Mouse (Mus musculus): ENCODE data around the gene Gm1043. TPM values are rescaled to one million over a fixed set of nuclear protein-coding genes. Genes with fewer than 3 reads are reported as not detected.

The Gm1043 gene
- polyA plus RNA-seq, 1 experiment from 2014 or later = not detected

DNA sequence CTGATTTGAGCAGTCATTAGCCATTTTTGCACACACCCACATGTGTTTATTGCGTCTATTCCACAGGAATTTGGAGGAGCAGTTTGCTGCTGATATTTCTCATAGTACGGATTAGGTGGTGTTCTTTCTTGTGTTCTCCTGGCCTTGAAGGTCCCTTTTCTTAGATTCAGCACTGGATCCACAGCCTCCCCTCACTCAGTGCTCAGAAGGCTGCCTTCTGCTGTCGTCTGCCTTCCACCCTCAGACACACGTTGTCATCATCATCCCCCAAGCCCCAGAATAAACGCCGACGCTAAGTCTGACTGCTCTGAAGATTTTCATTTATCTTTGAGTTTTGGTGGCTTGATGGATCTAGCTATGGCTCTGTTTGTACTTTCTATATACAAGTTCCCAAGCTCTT, 91.9 kb downstream of the Gm1043 start:
- WGBS = 74% methylated on average over 7 of the region's 7 CpGs
- Histone ChIP-seq H3K9me3 (replicated peaks; ENCODE audit: control insufficient read depth, low read length) (no peaks in the 10 kb centered on the region), H3K27me3 (ENCODE audit: control insufficient read depth, insufficient read depth, low read length) (no peaks in the 10 kb centered on the region), H3K27ac (replicated peaks; ENCODE audit: low read depth, low read length) (no peak overlapping the region), H3K36me3 (replicated peaks; ENCODE audit: control insufficient read depth, insufficient read depth, low read depth, low read length) (no peaks in the 10 kb centered on the region), H3K4me2 (ENCODE audit: low read depth, low read length) (no peak overlapping the region), H3K4me3 (ENCODE audit: low read depth, low read length) (no peak overlapping the region), H3K9ac (replicated peaks; ENCODE audit: low read length) (no peak overlapping the region), H3K4me1 (ENCODE audit: control insufficient read depth, insufficient read depth, low read length) (no peaks in the 10 kb centered on the region)
- DNase-seq (ENCODE audit: low spot score) (no peak), ATAC-seq (replicated peaks; ENCODE audit: insufficient number of reproducible peaks, low FRiP score, low TSS enrichment, low read depth) (no peak)

DNA sequence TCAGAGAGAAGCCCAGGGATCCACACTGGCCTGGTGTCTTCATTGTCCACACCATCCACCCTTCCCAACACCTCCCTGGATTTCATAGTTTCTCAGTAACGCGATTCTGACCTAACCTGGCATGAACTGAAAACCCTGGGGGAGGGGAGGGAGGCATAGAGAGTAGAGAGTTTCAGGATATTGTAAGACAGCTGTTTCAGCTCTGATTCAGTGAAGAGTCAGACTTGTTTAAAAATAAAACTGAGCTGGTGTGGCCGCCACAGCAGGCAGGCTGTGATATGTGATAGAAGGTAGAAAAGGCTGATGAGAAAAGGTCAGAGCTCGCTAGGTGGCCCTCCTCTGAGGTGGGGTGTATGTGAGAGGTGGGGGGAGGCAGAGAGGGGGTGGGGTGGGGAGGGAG, 93.6 kb downstream of the Gm1043 start:
- H3K4me3 ChIP-seq (ENCODE audit: low read depth, low read length) = no peak overlapping the region
- no peak overlapping the region for H3K9ac ChIP-seq (replicated peaks; ENCODE audit: low read length)
- no peaks in the 10 kb centered on the region for H3K4me1 ChIP-seq (ENCODE audit: control insufficient read depth, insufficient read depth, low read length)
- no peak overlapping the region for H3K4me2 ChIP-seq (ENCODE audit: low read depth, low read length)
- 63% methylated on average over 4 of the region's 4 CpGs for WGBS
- no peaks in the 10 kb centered on the region for H3K27me3 ChIP-seq (ENCODE audit: control insufficient read depth, insufficient read depth, low read length)
- no peak overlapping the region for H3K27ac ChIP-seq (replicated peaks; ENCODE audit: low read depth, low read length)
- H3K9me3 ChIP-seq (replicated peaks; ENCODE audit: control insufficient read depth, low read length) = no peaks in the 10 kb centered on the region
- ATAC-seq (replicated peaks; ENCODE audit: insufficient number of reproducible peaks, low FRiP score, low TSS enrichment, low read depth) (no peak), DNase-seq (ENCODE audit: low spot score) (no peak)
- H3K36me3 ChIP-seq (replicated peaks; ENCODE audit: control insufficient read depth, insufficient read depth, low read depth, low read length) = no peaks in the 10 kb centered on the region

- H3K36me3 ChIP-seq (replicated peaks; ENCODE audit: control insufficient read depth, insufficient read depth, low read depth, low read length) = no peaks in the 10 kb centered on the region
- H3K4me2 ChIP-seq (ENCODE audit: low read depth, low read length) = no peak overlapping the region
- no peak for DNase-seq (ENCODE audit: low spot score)
- WGBS = 93% methylated on average over 9 of the region's 9 CpGs
- H3K27ac ChIP-seq (replicated peaks; ENCODE audit: low read depth, low read length) = no peak overlapping the region
- no peak overlapping the region for H3K4me3 ChIP-seq (ENCODE audit: low read depth, low read length)
- no peaks in the 10 kb centered on the region for H3K4me1 ChIP-seq (ENCODE audit: control insufficient read depth, insufficient read depth, low read length)
- no peaks in the 10 kb centered on the region for H3K9me3 ChIP-seq (replicated peaks; ENCODE audit: control insufficient read depth, low read length)
- no peak for ATAC-seq (replicated peaks; ENCODE audit: insufficient number of reproducible peaks, low FRiP score, low TSS enrichment, low read depth)
- H3K27me3 ChIP-seq (ENCODE audit: control insufficient read depth, insufficient read depth, low read length) = no peaks in the 10 kb centered on the region
- no peak overlapping the region for H3K9ac ChIP-seq (replicated peaks; ENCODE audit: low read length)
Measured at GRCm38 (mm10) chr5:37179872-37180271, 94.7 kb downstream of the Gm1043 start.

GRCm38 (mm10) chr5:37180624-37181023, 95.5 kb downstream of the Gm1043 start:
- no peaks in the 10 kb centered on the region for H3K9me3 ChIP-seq (replicated peaks; ENCODE audit: control insufficient read depth, low read length)
- H3K4me3 ChIP-seq (ENCODE audit: low read depth, low read length) = no peak overlapping the region
- no peaks in the 10 kb centered on the region for H3K36me3 ChIP-seq (replicated peaks; ENCODE audit: control insufficient read depth, insufficient read depth, low read depth, low read length)
- H3K27me3 ChIP-seq (ENCODE audit: control insufficient read depth, insufficient read depth, low read length) = no peaks in the 10 kb centered on the region
- no peaks in the 10 kb centered on the region for H3K4me1 ChIP-seq (ENCODE audit: control insufficient read depth, insufficient read depth, low read length)
- DNase-seq (ENCODE audit: low spot score) = no peak
- WGBS = 72% methylated on average over 1 of the region's 1 CpGs
- no peak for ATAC-seq (replicated peaks; ENCODE audit: insufficient number of reproducible peaks, low FRiP score, low TSS enrichment, low read depth)
- no peak overlapping the region for H3K4me2 ChIP-seq (ENCODE audit: low read depth, low read length)
- H3K9ac ChIP-seq (replicated peaks; ENCODE audit: low read length) = no peak overlapping the region
- no peak overlapping the region for H3K27ac ChIP-seq (replicated peaks; ENCODE audit: low read depth, low read length)

- H3K36me3 ChIP-seq (replicated peaks; ENCODE audit: control insufficient read depth, insufficient read depth, low read depth, low read length) = no peaks in the 10 kb centered on the region
- DNase-seq (ENCODE audit: low spot score) = no peak
- ATAC-seq (replicated peaks; ENCODE audit: insufficient number of reproducible peaks, low FRiP score, low TSS enrichment, low read depth) = no peak
- no peak overlapping the region for H3K4me3 ChIP-seq (ENCODE audit: low read depth, low read length)
- no peak overlapping the region for H3K4me2 ChIP-seq (ENCODE audit: low read depth, low read length)
- 66% methylated on average over 7 of the region's 7 CpGs for WGBS
- no peaks in the 10 kb centered on the region; the same call in 1 of the 2 replicates for H3K27me3 ChIP-seq (ENCODE audit: control insufficient read depth, insufficient read depth, low read length)
- no peaks in the 10 kb centered on the region for H3K4me1 ChIP-seq (ENCODE audit: control insufficient read depth, insufficient read depth, low read length)
- no peak overlapping the region for H3K9ac ChIP-seq (replicated peaks; ENCODE audit: low read length)
- H3K9me3 ChIP-seq (replicated peaks; ENCODE audit: control insufficient read depth, low read length) = no peaks in the 10 kb centered on the region
- no peak overlapping the region for H3K27ac ChIP-seq (replicated peaks; ENCODE audit: low read depth, low read length)
Measured at GRCm38 (mm10) chr5:37184605-37185004, 99.4 kb downstream of the Gm1043 start.

- no peaks in the 10 kb centered on the region; the same call in 1 of the 2 replicates for H3K27me3 ChIP-seq (ENCODE audit: control insufficient read depth, insufficient read depth, low read length)
- H3K4me1 ChIP-seq (ENCODE audit: control insufficient read depth, insufficient read depth, low read length) = no peaks in the 10 kb centered on the region
- WGBS = 80% methylated on average over 5 of the region's 5 CpGs
- H3K4me2 ChIP-seq (ENCODE audit: low read depth, low read length) = no peak overlapping the region
- no peaks in the 10 kb centered on the region for H3K9me3 ChIP-seq (replicated peaks; ENCODE audit: control insufficient read depth, low read length)
- H3K9ac ChIP-seq (replicated peaks; ENCODE audit: low read length) = no peak overlapping the region
- H3K27ac ChIP-seq (replicated peaks; ENCODE audit: low read depth, low read length) = no peak overlapping the region
- no peak for ATAC-seq (replicated peaks; ENCODE audit: insufficient number of reproducible peaks, low FRiP score, low TSS enrichment, low read depth)
- H3K36me3 ChIP-seq (replicated peaks; ENCODE audit: control insufficient read depth, insufficient read depth, low read depth, low read length) = no peaks in the 10 kb centered on the region
- DNase-seq (ENCODE audit: low spot score) = no peak
- no peak overlapping the region for H3K4me3 ChIP-seq (ENCODE audit: low read depth, low read length)
Measured at GRCm38 (mm10) chr5:37190378-37190777, 105.2 kb downstream of the Gm1043 start.

GRCm38 (mm10) chr5:37196196-37196595, 111.0 kb downstream of the Gm1043 start:
- no peak for DNase-seq (ENCODE audit: low spot score)
- H3K4me2 ChIP-seq (ENCODE audit: low read depth, low read length) = no peak overlapping the region
- no peaks in the 10 kb centered on the region for H3K36me3 ChIP-seq (replicated peaks; ENCODE audit: control insufficient read depth, insufficient read depth, low read depth, low read length)
- WGBS = 83% methylated on average over 8 of the region's 8 CpGs
- H3K4me1 ChIP-seq (ENCODE audit: control insufficient read depth, insufficient read depth, low read length) = no peaks in the 10 kb centered on the region
- no peak for ATAC-seq (replicated peaks; ENCODE audit: insufficient number of reproducible peaks, low FRiP score, low TSS enrichment, low read depth)
- H3K27me3 ChIP-seq (ENCODE audit: control insufficient read depth, insufficient read depth, low read length) = no peaks in the 10 kb centered on the region
- no peaks in the 10 kb centered on the region for H3K9me3 ChIP-seq (replicated peaks; ENCODE audit: control insufficient read depth, low read length)
- H3K4me3 ChIP-seq (ENCODE audit: low read depth, low read length) = no peak overlapping the region
- no peak overlapping the region for H3K9ac ChIP-seq (replicated peaks; ENCODE audit: low read length)
- no peak overlapping the region for H3K27ac ChIP-seq (replicated peaks; ENCODE audit: low read depth, low read length)

DNA sequence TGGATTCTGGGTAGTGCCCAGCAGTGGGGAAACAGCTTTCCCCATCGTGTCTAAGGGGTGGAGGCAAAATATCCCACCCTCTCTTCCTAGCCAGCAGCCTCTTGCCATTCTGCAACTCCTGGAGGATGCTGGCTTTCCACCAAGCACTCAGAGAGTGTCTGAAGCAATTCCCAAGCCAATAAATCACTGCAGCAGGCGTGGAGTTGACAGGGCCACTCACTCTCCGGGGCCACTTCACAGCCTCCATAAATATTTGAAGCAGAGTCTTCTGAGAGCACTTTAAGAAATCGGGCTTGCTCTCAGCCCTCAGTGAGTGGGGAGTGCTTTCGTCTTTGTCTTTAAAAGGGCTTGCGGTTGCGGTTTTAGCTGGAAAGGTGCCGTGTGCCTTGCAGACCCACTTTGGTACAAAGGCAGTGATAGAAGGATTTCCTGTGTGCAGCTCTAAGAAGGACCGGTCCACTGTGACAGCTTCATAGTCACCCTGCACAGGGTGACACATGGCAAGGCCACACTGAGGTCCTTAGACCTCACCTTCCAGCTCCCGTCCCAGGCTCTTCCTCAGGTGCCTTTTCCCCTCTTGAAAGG, 111.6 kb downstream of the Gm1043 start:
- ATAC-seq (replicated peaks; ENCODE audit: insufficient number of reproducible peaks, low FRiP score, low TSS enrichment, low read depth) (no peak), DNase-seq (ENCODE audit: low spot score) (no peak)
- no peaks in the 10 kb centered on the region for H3K4me1 ChIP-seq (ENCODE audit: control insufficient read depth, insufficient read depth, low read length)
- H3K27ac ChIP-seq (replicated peaks; ENCODE audit: low read depth, low read length) = no peak overlapping the region
- no peaks in the 10 kb centered on the region for H3K27me3 ChIP-seq (ENCODE audit: control insufficient read depth, insufficient read depth, low read length)
- H3K4me2 ChIP-seq (ENCODE audit: low read depth, low read length) = no peak overlapping the region
- H3K9me3 ChIP-seq (replicated peaks; ENCODE audit: control insufficient read depth, low read length) = no peaks in the 10 kb centered on the region
- no peak overlapping the region for H3K4me3 ChIP-seq (ENCODE audit: low read depth, low read length)
- 70% methylated on average over 10 of the region's 10 CpGs for WGBS
- H3K9ac ChIP-seq (replicated peaks; ENCODE audit: low read length) = no peak overlapping the region
- no peaks in the 10 kb centered on the region for H3K36me3 ChIP-seq (replicated peaks; ENCODE audit: control insufficient read depth, insufficient read depth, low read depth, low read length)

Measured in embryonic facial prominence, embryonic 11.5 days (tissue).